Mouse (Mus musculus): ENCODE measurements around the gene E130309D02Rik. TPM values are rescaled to one million over a fixed set of nuclear protein-coding genes. Genes with fewer than 3 reads are reported as not detected.
A peak's percentile ranks its signal among the peaks of the same experiment; 100 is the strongest.

E130309D02Rik gene
- polyA plus RNA-seq, 1 experiment: 17.0 TPM

- DNase-seq (ENCODE audit: extremely low spot score in 1 of 2, low spot score in 1 of 2): no peak
These were observed 45.0 kb downstream of the E130309D02Rik start for GRCm38 (mm10) chr5:143270151-143270519.

- peak in 1 of 2 experiments; percentile 71 for DNase-seq (ENCODE audit: extremely low spot score in 1 of 2, low spot score in 1 of 2)
These were observed 45.6 kb downstream of the E130309D02Rik start, which contains the start of gene Zfp316 for GRCm38 (mm10) chr5:143269363-143270150. Zfp316 (minus strand) TSS chr5:143270022.

GRCm38 (mm10) chr5:143268985-143269362, 46.2 kb downstream of the E130309D02Rik start:
- no peak for DNase-seq (ENCODE audit: extremely low spot score in 1 of 2, low spot score in 1 of 2)

GRCm38 (mm10) chr5:143266794-143267193, 48.4 kb downstream of the E130309D02Rik start:
- no peak for DNase-seq (ENCODE audit: extremely low spot score in 1 of 2, low spot score in 1 of 2)

- DNase-seq (ENCODE audit: extremely low spot score in 1 of 2, low spot score in 1 of 2): no peak
These were observed 49.8 kb downstream of the E130309D02Rik start for GRCm38 (mm10) chr5:143265409-143265808.

- DNase-seq (ENCODE audit: extremely low spot score in 1 of 2, low spot score in 1 of 2): peak in 1 of 2 experiments; percentile 43
These were observed 50.5 kb downstream of the E130309D02Rik start for GRCm38 (mm10) chr5:143264689-143265088.

- peak; percentile 58 to 73 for DNase-seq (ENCODE audit: extremely low spot score in 1 of 2, low spot score in 1 of 2)
These were observed 53.5 kb downstream of the E130309D02Rik start for GRCm38 (mm10) chr5:143261636-143262035.

- no peak for DNase-seq (ENCODE audit: extremely low spot score in 1 of 2, low spot score in 1 of 2)
These were observed 59.4 kb downstream of the E130309D02Rik start for GRCm38 (mm10) chr5:143255802-143256201.

GRCm38 (mm10) chr5:143255131-143255519, 60.0 kb downstream of the E130309D02Rik start:
- DNase-seq (ENCODE audit: extremely low spot score in 1 of 2, low spot score in 1 of 2): no peak

- no peak for DNase-seq (ENCODE audit: extremely low spot score in 1 of 2, low spot score in 1 of 2)
These were observed 60.6 kb downstream of the E130309D02Rik start for GRCm38 (mm10) chr5:143254487-143255130.

GRCm38 (mm10) chr5:143253881-143254486, 61.2 kb downstream of the E130309D02Rik start:
- no peak for DNase-seq (ENCODE audit: extremely low spot score in 1 of 2, low spot score in 1 of 2)

- DNase-seq (ENCODE audit: extremely low spot score in 1 of 2, low spot score in 1 of 2): no peak
These were observed 61.8 kb downstream of the E130309D02Rik start for GRCm38 (mm10) chr5:143253186-143253880.

GRCm38 (mm10) chr5:143252791-143253185, 62.4 kb downstream of the E130309D02Rik start:
- no peak for DNase-seq (ENCODE audit: extremely low spot score in 1 of 2, low spot score in 1 of 2)

GRCm38 (mm10) chr5:143252039-143252438, 63.1 kb downstream of the E130309D02Rik start:
- no peak for DNase-seq (ENCODE audit: extremely low spot score in 1 of 2, low spot score in 1 of 2)

Other genes with a start within 250 kb of the E130309D02Rik start
- 29.7 and 33.4 TPM in 2 replicates for gene Rnf216, start 202.4 kb downstream of the E130309D02Rik start, polyA plus RNA-seq (2012; rRNA removed)
- 0.08 TPM in 1 of 2 replicates, not detected in the other for gene Olfr718-ps1, start 167.8 kb downstream of the E130309D02Rik start, polyA plus RNA-seq (2012; rRNA removed)
- 10.9 and 13.3 TPM in 2 replicates for gene Rbak, start 134.6 kb downstream of the E130309D02Rik start, polyA plus RNA-seq (2012; rRNA removed)
- gene Spdye4b, start 134.3 kb downstream of the E130309D02Rik start, polyA plus RNA-seq (2012; rRNA removed): not detected in 2 replicates
- not detected in 2 replicates for gene Spdye4a, start 88.5 kb downstream of the E130309D02Rik start, polyA plus RNA-seq (2012; rRNA removed)
- gene Zfp12, start 80.2 kb downstream of the E130309D02Rik start, polyA plus RNA-seq (2012; rRNA removed): 20.2 and 22.5 TPM in 2 replicates
- 14.9 and 15.7 TPM in 2 replicates for gene Zfp316, start 45.3 kb downstream of the E130309D02Rik start, polyA plus RNA-seq (2012; rRNA removed)
- 8.8 TPM in 2 replicates for gene Zfp853, start 21.7 kb downstream of the E130309D02Rik start, polyA plus RNA-seq (2012; rRNA removed)
- gene Zdhhc4, start 13.9 kb upstream of the E130309D02Rik start, polyA plus RNA-seq (2012; rRNA removed): 68.2 and 75.4 TPM in 2 replicates
- gene Grid2ip, start 42.0 kb upstream of the E130309D02Rik start, polyA plus RNA-seq (2012; rRNA removed): 6.2 and 7.5 TPM in 2 replicates
- gene Kdelr2, start 88.5 kb upstream of the E130309D02Rik start, polyA plus RNA-seq (2012; rRNA removed): 28.1 and 30.1 TPM in 2 replicates
- gene Daglb, start 149.2 kb upstream of the E130309D02Rik start, polyA plus RNA-seq (2012; rRNA removed): 24.8 and 25.0 TPM in 2 replicates
- gene Rac1, start 212.7 kb upstream of the E130309D02Rik start, polyA plus RNA-seq (2012; rRNA removed): 490 and 503 TPM in 2 replicates

Data from frontal cortex, adult 2 months (tissue).